ENCODE assay signal across 19 mouse cellular contexts in genomic region chr11:61852916-61853315, GRCm38 (mm10). TPM values are rescaled to one million over a fixed set of nuclear protein-coding genes. Genes with fewer than 3 reads are reported as not detected.
A peak's percentile ranks its signal among the peaks of the same experiment; 100 is the strongest.
DNase-seq lines count a peak whose midpoint lies in the region; ATAC-seq lines count a peak whose summit lies in the region.
"Had no signal": no experiment of that assay in that cellular context is flagged by ENCODE, and none has a peak within 500 bp of the region (broad histone marks: within the 10 kb centered on the region; RNA-seq: fewer than 3 reads in every experiment).

No protein-coding gene starts in this region.

- H3K9ac ChIP-seq in forebrain, embryonic 15.5 days (replicated peaks), result no peak overlapping the region
- no peak overlapping the region for H3K9ac ChIP-seq in midbrain, embryonic 11.5 days (ENCODE audit: low read length)
- no peak overlapping the region for H3K9ac ChIP-seq in midbrain, embryonic 12.5 days (replicated peaks)
- no peak overlapping the region for H3K9ac ChIP-seq in neural tube, embryonic 14.5 days (replicated peaks; ENCODE audit: low read depth, low read length)
- H3K9ac ChIP-seq: heart, embryonic 15.5 days; liver, embryonic 14.5 days had no signal

- no peak overlapping the region for H3K27ac ChIP-seq in forebrain, embryonic 15.5 days (replicated peaks)
- no peak overlapping the region for H3K27ac ChIP-seq in forebrain, embryonic 10.5 days
- H3K27ac ChIP-seq in midbrain, embryonic 11.5 days (ENCODE audit: low read depth, low read length), result no peak overlapping the region
- H3K27ac ChIP-seq in midbrain, embryonic 10.5 days (replicated peaks), result no peak overlapping the region
- no peak overlapping the region for H3K27ac ChIP-seq in midbrain, embryonic 12.5 days (replicated peaks)
- H3K27ac ChIP-seq in neural tube, embryonic 14.5 days (ENCODE audit: low read depth, low read length), result no peak overlapping the region
- H3K27ac ChIP-seq: heart, embryonic 15.5 days; liver, embryonic 14.5 days had no signal

- no peak overlapping the region for H3K4me3 ChIP-seq in forebrain, embryonic 15.5 days
- no peak overlapping the region for H3K4me3 ChIP-seq in forebrain, embryonic 10.5 days
- no peak overlapping the region for H3K4me3 ChIP-seq in midbrain, embryonic 11.5 days (ENCODE audit: low read depth, low read length)
- no peak overlapping the region for H3K4me3 ChIP-seq in midbrain, embryonic 10.5 days
- no peak overlapping the region for H3K4me3 ChIP-seq in midbrain, embryonic 12.5 days
- no peak overlapping the region for H3K4me3 ChIP-seq in neural tube, embryonic 14.5 days (ENCODE audit: low read depth, low read length)

- H3K4me1 ChIP-seq in forebrain, embryonic 15.5 days, result peaks cover 37% of the 10 kb centered on the region
- H3K4me1 ChIP-seq in forebrain, embryonic 10.5 days, result peaks cover 28% of the 10 kb centered on the region
- H3K4me1 ChIP-seq in midbrain, embryonic 11.5 days (ENCODE audit: control insufficient read depth, insufficient read depth, low read length), result 0 out of 2 replicates have a peak, but pooled peaks cover 4% of the 10 kb centered on the region
- peaks cover 20% of the 10 kb centered on the region for H3K4me1 ChIP-seq in midbrain, embryonic 10.5 days
- peaks cover 10% of the 10 kb centered on the region; the same call in 1 of the 2 replicates for H3K4me1 ChIP-seq in midbrain, embryonic 12.5 days
- H3K4me1 ChIP-seq in neural tube, embryonic 14.5 days (ENCODE audit: control insufficient read depth, insufficient read depth, low read length), result peaks cover 7% of the 10 kb centered on the region; the same call in 1 of the 2 replicates

- no peak for DNase-seq in forebrain, embryonic 10.5 days (ENCODE audit: extremely low spot score, low spot score)
- DNase-seq in midbrain, embryonic 11.5 days (ENCODE audit: low spot score, missing footprints), result peak; percentile 53
- no peak for DNase-seq in midbrain, embryonic 10.5 days (ENCODE audit: low spot score)
- no peak for DNase-seq in lung, postnatal 10 days
- DNase-seq in adrenal gland, adult 8-10 months, result no peak
- DNase-seq: adrenal gland, postnatal 14 days; cerebellum, adult 8-10 months; heart, adult 18-20 months; kidney, adult 8-10 months; kidney, postnatal 4 days; layer of hippocampus, postnatal 36 days; left cerebral cortex, postnatal 4 days; thymus, postnatal 14 days had no signal

- no peaks in the 10 kb centered on the region for H3K27me3 ChIP-seq in forebrain, embryonic 15.5 days
- H3K27me3 ChIP-seq in forebrain, embryonic 10.5 days (ENCODE audit: poor library complexity, severe bottlenecking), result no peaks in the 10 kb centered on the region
- no peaks in the 10 kb centered on the region for H3K27me3 ChIP-seq in midbrain, embryonic 11.5 days (ENCODE audit: control insufficient read depth, insufficient read depth, low read length)
- H3K27me3 ChIP-seq in midbrain, embryonic 10.5 days (ENCODE audit: low read depth, poor library complexity, severe bottlenecking), result no peaks in the 10 kb centered on the region
- no peaks in the 10 kb centered on the region for H3K27me3 ChIP-seq in midbrain, embryonic 12.5 days
- H3K27me3 ChIP-seq in neural tube, embryonic 14.5 days (ENCODE audit: control insufficient read depth, insufficient read depth, low read length), result no peaks in the 10 kb centered on the region
- H3K27me3 ChIP-seq: heart, embryonic 15.5 days had no signal

- H3K36me3 ChIP-seq in forebrain, embryonic 15.5 days, result peaks cover 6% of the 10 kb centered on the region; the same call in 1 of the 2 replicates
- H3K36me3 ChIP-seq in forebrain, embryonic 10.5 days (replicated peaks), result peaks cover 4% of the 10 kb centered on the region; the same call in 1 of the 2 replicates
- no peaks in the 10 kb centered on the region for H3K36me3 ChIP-seq in midbrain, embryonic 11.5 days (ENCODE audit: control insufficient read depth, insufficient read depth, low read length)
- H3K36me3 ChIP-seq in midbrain, embryonic 10.5 days, result peaks cover 4% of the 10 kb centered on the region; the same call in 1 of the 2 replicates
- H3K36me3 ChIP-seq in midbrain, embryonic 12.5 days, result peaks cover 4% of the 10 kb centered on the region; the same call in 1 of the 2 replicates
- no peaks in the 10 kb centered on the region for H3K36me3 ChIP-seq in neural tube, embryonic 14.5 days (ENCODE audit: control insufficient read depth, insufficient read depth, low read length)
- H3K36me3 ChIP-seq: heart, embryonic 15.5 days had no signal

- no peaks in the 10 kb centered on the region for H3K9me3 ChIP-seq in forebrain, embryonic 15.5 days
- no peaks in the 10 kb centered on the region for H3K9me3 ChIP-seq in forebrain, embryonic 10.5 days
- no peaks in the 10 kb centered on the region for H3K9me3 ChIP-seq in midbrain, embryonic 11.5 days (ENCODE audit: control insufficient read depth, low read length)
- no peaks in the 10 kb centered on the region for H3K9me3 ChIP-seq in midbrain, embryonic 10.5 days (replicated peaks)
- no peaks in the 10 kb centered on the region for H3K9me3 ChIP-seq in midbrain, embryonic 12.5 days
- H3K9me3 ChIP-seq in neural tube, embryonic 14.5 days (ENCODE audit: control insufficient read depth, low read length), result no peaks in the 10 kb centered on the region
- H3K9me3 ChIP-seq: heart, embryonic 15.5 days; megakaryocyte, embryonic 14.5 days had no signal

- no peak for ATAC-seq in forebrain, embryonic 15.5 days (replicated peaks)
- ATAC-seq in midbrain, embryonic 11.5 days (ENCODE audit: low FRiP score), result no peak
- ATAC-seq in midbrain, embryonic 12.5 days (ENCODE audit: low FRiP score, low read depth), result no peak
- no peak for ATAC-seq in neural tube, embryonic 14.5 days (ENCODE audit: low read depth)

- H3K4me2 ChIP-seq in forebrain, embryonic 15.5 days (replicated peaks), result peak overlapping the region; percentile 34
- H3K4me2 ChIP-seq in midbrain, embryonic 11.5 days, result no peak overlapping the region
- H3K4me2 ChIP-seq in midbrain, embryonic 12.5 days (replicated peaks), result peak overlapping the region; percentile 28
- peak overlapping the region; percentile 21; the same call in 1 of the 2 replicates for H3K4me2 ChIP-seq in neural tube, embryonic 14.5 days (ENCODE audit: low read depth, low read length)

RNA-seq across cellular contexts. Expression of gene Ulk2, which starts 2.0 kb away (rescaled TPM):
- polyA plus RNA-seq in forebrain, embryonic 15.5 days (2015; fragmentation: Nextera tagmentation; extraction: Ambion mirVana), result 39.7 and 40.7 TPM in 2 replicates
- 10.4 and 10.6 TPM in 2 replicates for polyA plus RNA-seq in forebrain, embryonic 10.5 days (2016; fragmentation: Nextera tagmentation; extraction: Ambion mirVana)
- 32.0 and 32.8 TPM in 2 replicates for polyA plus RNA-seq in midbrain, embryonic 11.5 days (2014; fragmentation: Nextera tagmentation; extraction: Ambion mirVana)
- 12.1 and 17.3 TPM in 2 replicates for polyA plus RNA-seq in midbrain, embryonic 10.5 days (2016; fragmentation: Nextera tagmentation; extraction: Ambion mirVana)
- 40.0 and 43.7 TPM in 2 replicates for polyA plus RNA-seq in midbrain, embryonic 12.5 days (2016; fragmentation: Nextera tagmentation; extraction: Ambion mirVana)
- polyA plus RNA-seq in neural tube, embryonic 14.5 days (2014; fragmentation: Nextera tagmentation; extraction: Ambion mirVana), result 52.0 and 63.2 TPM in 2 replicates
- 10 to 100 TPM; 32.9 to 41.0 (median 38.6) TPM for total RNA-seq in adrenal gland, adult 8-10 months (2022)
